Mouse (Mus musculus): ENCODE data around the gene Zc3hc1.

GRCm38 (mm10) chr6:30346737-30347136 lies 44.1 kb downstream of the Zc3hc1 start:
- no peak for TF ChIP-seq POLR2A (IDR thresholded peaks at IDR 0.05; ENCODE audit: low read depth, low read length)
- no peak for TF ChIP-seq CTCF (IDR thresholded peaks at IDR 0.05; ENCODE audit: borderline replicate concordance, insufficient read depth, low read length)

All from embryonic fibroblast, embryonic 13.5 days (primary cell).